8 mouse cellular contexts compared by ENCODE assay signal in the genomic region with DNA sequence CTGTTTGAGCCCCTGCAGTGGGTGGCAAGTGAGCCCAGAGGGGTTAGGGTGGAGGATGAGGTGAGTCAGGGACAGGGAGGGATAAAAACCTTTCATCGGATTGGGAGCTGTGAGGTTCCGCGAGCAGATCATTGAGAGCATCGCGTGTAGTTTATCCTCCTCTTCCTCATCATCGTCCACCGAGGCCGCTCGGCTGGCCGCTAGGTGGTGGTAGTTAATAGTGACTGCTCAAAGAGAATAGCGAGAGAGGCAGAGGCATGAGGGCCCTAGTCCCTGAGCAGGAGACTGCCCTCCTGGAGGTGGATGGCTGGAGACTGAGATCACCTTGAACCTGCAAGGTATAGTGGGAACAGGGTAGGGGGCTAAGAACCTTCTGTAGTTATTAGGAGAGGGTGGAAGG. TPM values are rescaled to one million over a fixed set of nuclear protein-coding genes. Genes with fewer than 3 reads are reported as not detected.
A peak's percentile ranks its signal among the peaks of the same experiment; 100 is the strongest.
DNase-seq lines count a peak whose midpoint lies in the region; ATAC-seq lines count a peak whose summit lies in the region.

No protein-coding gene starts in this region.

- no peak overlapping the region for H3K9ac ChIP-seq in kidney, embryonic 15.5 days
- H3K9ac ChIP-seq in kidney, embryonic 14.5 days (ENCODE audit: low read depth, low read length), result no peak overlapping the region
- no peak overlapping the region; the same call in 1 of the 2 replicates for H3K9ac ChIP-seq in heart, embryonic 14.5 days (ENCODE audit: low read length)

- no peak for ATAC-seq in kidney, embryonic 15.5 days (replicated peaks; ENCODE audit: low FRiP score)
- no peak for ATAC-seq in kidney, embryonic 14.5 days (ENCODE audit: low FRiP score, low TSS enrichment)
- no peak for ATAC-seq in heart, embryonic 14.5 days (ENCODE audit: insufficient number of reproducible peaks, insufficient read depth, low FRiP score, low read depth)

- H3K9me3 ChIP-seq in kidney, embryonic 15.5 days (replicated peaks), result no peaks in the 10 kb centered on the region
- no peaks in the 10 kb centered on the region for H3K9me3 ChIP-seq in kidney, embryonic 14.5 days (ENCODE audit: control insufficient read depth, low read length)
- H3K9me3 ChIP-seq in heart, embryonic 14.5 days (ENCODE audit: control insufficient read depth, low read length), result no peaks in the 10 kb centered on the region

- H3K4me1 ChIP-seq in kidney, embryonic 15.5 days, result peaks cover 17% of the 10 kb centered on the region
- H3K4me1 ChIP-seq in kidney, embryonic 14.5 days (ENCODE audit: control insufficient read depth, insufficient read depth, low read length), result no peaks in the 10 kb centered on the region
- peaks cover 12 to 24% of the 10 kb centered on the region in 2 experiments for H3K4me1 ChIP-seq in heart, embryonic 14.5 days (ENCODE audit: control insufficient read depth in 2 of 2, insufficient read depth in 2 of 2, low read length in 2 of 2)

- no peaks in the 10 kb centered on the region for H3K27me3 ChIP-seq in kidney, embryonic 15.5 days
- H3K27me3 ChIP-seq in kidney, embryonic 14.5 days (ENCODE audit: control insufficient read depth, insufficient read depth, low read length), result no peaks in the 10 kb centered on the region
- no peaks in the 10 kb centered on the region for H3K27me3 ChIP-seq in heart, embryonic 14.5 days (ENCODE audit: control insufficient read depth, insufficient read depth, low read length)

- no peak overlapping the region for H3K27ac ChIP-seq in kidney, embryonic 15.5 days
- H3K27ac ChIP-seq in kidney, embryonic 14.5 days (ENCODE audit: low read depth, low read length), result no peak overlapping the region
- H3K27ac ChIP-seq in heart, embryonic 14.5 days (replicated peaks in 1 of 2; ENCODE audit: control insufficient read depth in 1 of 2, insufficient read depth in 1 of 2, low read depth in 2 of 2, low read length in 2 of 2), result peak overlapping the region in 1 of 2 experiments; percentile 30; a peak in 1 of 4 replicates

- H3K4me2 ChIP-seq in kidney, embryonic 15.5 days, result peak overlapping the region; percentile 15; the same call in 1 of the 2 replicates
- H3K4me2 ChIP-seq in kidney, embryonic 14.5 days (replicated peaks; ENCODE audit: low read depth, low read length), result no peak overlapping the region
- H3K4me2 ChIP-seq in heart, embryonic 14.5 days (ENCODE audit: low read length), result peak overlapping the region; percentile 23; the same call in 1 of the 2 replicates

- peaks cover 18% of the 10 kb centered on the region for H3K36me3 ChIP-seq in kidney, embryonic 15.5 days
- no peaks in the 10 kb centered on the region for H3K36me3 ChIP-seq in kidney, embryonic 14.5 days (ENCODE audit: control insufficient read depth, insufficient read depth, low read length)
- H3K36me3 ChIP-seq in heart, embryonic 14.5 days (ENCODE audit: control insufficient read depth, insufficient read depth, low read length), result peaks cover 18% of the 10 kb centered on the region

- WGBS in kidney, embryonic 15.5 days, result 35% methylated on average over 11 of the region's 11 CpGs
- 25% methylated on average over 11 of the region's 11 CpGs for WGBS in kidney, embryonic 14.5 days
- 15% methylated on average over 11 of the region's 11 CpGs for WGBS in heart, embryonic 14.5 days

- DNase-seq in adrenal gland, adult 2 months, result peak; percentile 18
- DNase-seq in adrenal gland, adult 8-10 months, result no peak
- DNase-seq in lung, postnatal 36 days, result peak; percentile 60
- DNase-seq in frontal cortex, postnatal 36 days (ENCODE audit: low spot score in 2 of 2), result no peak
- DNase-seq in adrenal gland, postnatal 25 days, result no peak

- no peak overlapping the region for H3K4me3 ChIP-seq in kidney, embryonic 15.5 days (replicated peaks)
- no peak overlapping the region for H3K4me3 ChIP-seq in kidney, embryonic 14.5 days (ENCODE audit: low read length)
- H3K4me3 ChIP-seq in heart, embryonic 14.5 days (ENCODE audit: control insufficient read depth in 1 of 2, insufficient read depth in 1 of 2, low read depth in 1 of 2, low read length in 2 of 2), result no peak overlapping the region

RNA-seq across cellular contexts. Expression of a gene that starts 32.8 kb away (rescaled TPM):
- total RNA-seq in adrenal gland, adult 2 months (2021), result 10 to 100 TPM; 23.4 to 25.2 TPM
- polyA plus RNA-seq in adrenal gland, adult 2 months (2012; rRNA removed), result 31.1 and 46.9 TPM in 2 replicates
- total RNA-seq in adrenal gland, adult 8-10 months (2022), result 10 to 100 TPM; 24.4 to 36.0 (median 27.1) TPM
- 5.0 and 5.7 TPM in 2 replicates for polyA plus RNA-seq in kidney, embryonic 15.5 days (2015; fragmentation: Nextera tagmentation; extraction: Ambion mirVana)
- 4.9 and 6.6 TPM in 2 replicates for polyA plus RNA-seq in kidney, embryonic 14.5 days (2014; fragmentation: Nextera tagmentation; extraction: Ambion mirVana)
- 3.5 and 3.7 TPM in 2 replicates for polyA plus RNA-seq in heart, embryonic 14.5 days (2014; fragmentation: Nextera tagmentation; extraction: Ambion mirVana)
- total RNA-seq in adrenal gland, postnatal 25 days (2021), result 35.5 and 37.7 TPM in 2 replicates

RNA-seq across cellular contexts. Expression of a gene that starts 33.4 kb away (rescaled TPM):
- total RNA-seq in adrenal gland, adult 2 months (2021), result 10 to 100 TPM; 21.8 to 24.4 TPM
- polyA plus RNA-seq in adrenal gland, adult 2 months (2012; rRNA removed), result 27.0 and 35.2 TPM in 2 replicates
- 10 to 100 TPM; 29.2 to 30.5 (median 30.0) TPM for total RNA-seq in adrenal gland, adult 8-10 months (2022)
- 6.1 and 7.3 TPM in 2 replicates for polyA plus RNA-seq in kidney, embryonic 15.5 days (2015; fragmentation: Nextera tagmentation; extraction: Ambion mirVana)
- 4.4 and 5.7 TPM in 2 replicates for polyA plus RNA-seq in kidney, embryonic 14.5 days (2014; fragmentation: Nextera tagmentation; extraction: Ambion mirVana)
- 4.9 and 5.3 TPM in 2 replicates for polyA plus RNA-seq in heart, embryonic 14.5 days (2014; fragmentation: Nextera tagmentation; extraction: Ambion mirVana)
- total RNA-seq in adrenal gland, postnatal 25 days (2021), result 26.0 and 34.7 TPM in 2 replicates

RNA-seq across cellular contexts. Expression of a gene that starts 34.4 kb away (rescaled TPM):
- 10 to 100 TPM; 35.3 to 39.8 TPM for total RNA-seq in adrenal gland, adult 2 months (2021)
- polyA plus RNA-seq in adrenal gland, adult 2 months (2012; rRNA removed), result 2.2 and 3.8 TPM in 2 replicates
- 10 to 100 TPM; 40.9 to 45.4 (median 41.3) TPM for total RNA-seq in adrenal gland, adult 8-10 months (2022)
- 50.6 and 51.4 TPM in 2 replicates for polyA plus RNA-seq in kidney, embryonic 15.5 days (2015; fragmentation: Nextera tagmentation; extraction: Ambion mirVana)
- 41.7 and 54.8 TPM in 2 replicates for polyA plus RNA-seq in kidney, embryonic 14.5 days (2014; fragmentation: Nextera tagmentation; extraction: Ambion mirVana)
- 24.7 and 26.1 TPM in 2 replicates for polyA plus RNA-seq in heart, embryonic 14.5 days (2014; fragmentation: Nextera tagmentation; extraction: Ambion mirVana)
- 32.6 and 40.9 TPM in 2 replicates for total RNA-seq in adrenal gland, postnatal 25 days (2021)

Comparison
In these comparisons a context has a peak if more than half of its experiments do, and no peak if none do; other contexts are left out.
1. DNase-seq: peak in adrenal gland, adult 2 months (single experiment) and lung, postnatal 36 days (single experiment); none in adrenal gland, adult 8-10 months (single experiment), frontal cortex, postnatal 36 days (0 of 2) and adrenal gland, postnatal 25 days (single experiment).